Mouse (Mus musculus): ENCODE data around the gene Lpcat2. TPM values are rescaled to one million over a fixed set of nuclear protein-coding genes. Genes with fewer than 3 reads are reported as not detected.
A peak's percentile ranks its signal among the peaks of the same experiment; 100 is the strongest.
"Not testable (repeated sequence)": the region's sequence is repeated elsewhere in the genome, so short reads cannot be mapped to it uniquely, and the experiment has no call there.

Gene Lpcat2
- total and polyA plus RNA-seq, 2 experiments from 2014 or later: 1.5 to 2.8 TPM

GRCm38 (mm10) chr8:92872063-92872759 lies 17.1 kb downstream of the Lpcat2 start:
- DNase-seq (ENCODE audit: low spot score) (no peak), ATAC-seq (ENCODE audit: insufficient read depth, low read depth) (no peak)
- 71% methylated on average over 10 of the region's 10 CpGs for WGBS
- H3K9me3 ChIP-seq (replicated peaks; ENCODE audit: control insufficient read depth, low read length): no peaks in the 10 kb centered on the region
- no peaks in the 10 kb centered on the region for H3K4me1 ChIP-seq (ENCODE audit: control insufficient read depth, insufficient read depth)
- no peak overlapping the region for H3K4me3 ChIP-seq (ENCODE audit: low read depth, low read length)
- no peak overlapping the region for H3K9ac ChIP-seq (replicated peaks; ENCODE audit: low read depth, low read length)
- H3K4me2 ChIP-seq (ENCODE audit: low read depth, low read length): no peak overlapping the region
- no peaks in the 10 kb centered on the region for H3K36me3 ChIP-seq (replicated peaks; ENCODE audit: control insufficient read depth, insufficient read depth, low read length)
- no peaks in the 10 kb centered on the region for H3K27me3 ChIP-seq (ENCODE audit: control insufficient read depth, insufficient read depth, low read length)
- no peak overlapping the region for H3K27ac ChIP-seq (ENCODE audit: low read depth)
- TF ChIP-seq CTCF (IDR thresholded peaks at IDR 0.05; ENCODE audit: low read depth) (no peak), EP300 (IDR thresholded peaks at IDR 0.05; ENCODE audit: low read depth) (no peak)

GRCm38 (mm10) chr8:92875795-92876194 lies 20.7 kb downstream of the Lpcat2 start:
- no peaks in the 10 kb centered on the region for H3K27me3 ChIP-seq (ENCODE audit: control insufficient read depth, insufficient read depth, low read length)
- ATAC-seq (ENCODE audit: insufficient read depth, low read depth) (no peak), DNase-seq (ENCODE audit: low spot score) (no peak)
- H3K4me3 ChIP-seq (ENCODE audit: low read depth, low read length): no peak overlapping the region
- H3K4me2 ChIP-seq (ENCODE audit: low read depth, low read length): no peak overlapping the region
- no peaks in the 10 kb centered on the region for H3K4me1 ChIP-seq (ENCODE audit: control insufficient read depth, insufficient read depth)
- H3K36me3 ChIP-seq (replicated peaks; ENCODE audit: control insufficient read depth, insufficient read depth, low read length): no peaks in the 10 kb centered on the region
- H3K9ac ChIP-seq (replicated peaks; ENCODE audit: low read depth, low read length): no peak overlapping the region
- no peak for TF ChIP-seq CTCF (IDR thresholded peaks at IDR 0.05; ENCODE audit: low read depth)
- no peak for TF ChIP-seq EP300 (IDR thresholded peaks at IDR 0.05; ENCODE audit: low read depth)
- no peak overlapping the region for H3K27ac ChIP-seq (ENCODE audit: low read depth)
- WGBS: 79% methylated on average over 10 of the region's 10 CpGs
- H3K9me3 ChIP-seq (replicated peaks; ENCODE audit: control insufficient read depth, low read length): no peaks in the 10 kb centered on the region

GRCm38 (mm10) chr8:92881247-92881646 lies 26.1 kb downstream of the Lpcat2 start:
- Histone ChIP-seq H3K36me3 (replicated peaks; ENCODE audit: control insufficient read depth, insufficient read depth, low read length) (no peaks in the 10 kb centered on the region), H3K9me3 (replicated peaks; ENCODE audit: control insufficient read depth, low read length) (no peaks in the 10 kb centered on the region), H3K4me1 (ENCODE audit: control insufficient read depth, insufficient read depth) (no peaks in the 10 kb centered on the region), H3K4me2 (ENCODE audit: low read depth, low read length) (no peak overlapping the region), H3K27ac (ENCODE audit: low read depth) (no peak overlapping the region), H3K27me3 (ENCODE audit: control insufficient read depth, insufficient read depth, low read length) (no peaks in the 10 kb centered on the region), H3K4me3 (ENCODE audit: low read depth, low read length) (no peak overlapping the region), H3K9ac (replicated peaks; ENCODE audit: low read depth, low read length) (no peak overlapping the region)
- no peak for ATAC-seq (ENCODE audit: insufficient read depth, low read depth)
- 52% methylated on average over 4 of the region's 4 CpGs for WGBS
- no peak for DNase-seq (ENCODE audit: low spot score)
- TF ChIP-seq CTCF (IDR thresholded peaks at IDR 0.05; ENCODE audit: low read depth) (no peak), EP300 (IDR thresholded peaks at IDR 0.05; ENCODE audit: low read depth) (no peak)

GRCm38 (mm10) chr8:92883771-92884170 lies 28.6 kb downstream of the Lpcat2 start:
- Histone ChIP-seq H3K4me2 (ENCODE audit: low read depth, low read length) (no peak overlapping the region), H3K36me3 (replicated peaks; ENCODE audit: control insufficient read depth, insufficient read depth, low read length) (no peaks in the 10 kb centered on the region), H3K27ac (ENCODE audit: low read depth) (no peak overlapping the region), H3K4me3 (ENCODE audit: low read depth, low read length) (no peak overlapping the region), H3K27me3 (ENCODE audit: control insufficient read depth, insufficient read depth, low read length) (no peaks in the 10 kb centered on the region), H3K4me1 (ENCODE audit: control insufficient read depth, insufficient read depth) (no peaks in the 10 kb centered on the region), H3K9me3 (replicated peaks; ENCODE audit: control insufficient read depth, low read length) (no peaks in the 10 kb centered on the region), H3K9ac (replicated peaks; ENCODE audit: low read depth, low read length) (no peak overlapping the region)
- TF ChIP-seq CTCF (IDR thresholded peaks at IDR 0.05; ENCODE audit: low read depth) (peak; percentile 42), EP300 (IDR thresholded peaks at IDR 0.05; ENCODE audit: low read depth) (no peak)
- 54% methylated on average over 2 of the region's 2 CpGs for WGBS
- DNase-seq (ENCODE audit: low spot score) (no peak), ATAC-seq (ENCODE audit: insufficient read depth, low read depth) (no peak)

GRCm38 (mm10) chr8:92892216-92892615 lies 37.1 kb downstream of the Lpcat2 start:
- not testable (repeated sequence) for H3K4me1 ChIP-seq (ENCODE audit: control insufficient read depth, insufficient read depth); H3K9ac ChIP-seq (replicated peaks; ENCODE audit: low read depth, low read length); H3K4me3 ChIP-seq (ENCODE audit: low read depth, low read length); H3K27ac ChIP-seq (ENCODE audit: low read depth); H3K27me3 ChIP-seq (ENCODE audit: control insufficient read depth, insufficient read depth, low read length); H3K9me3 ChIP-seq (replicated peaks; ENCODE audit: control insufficient read depth, low read length); H3K4me2 ChIP-seq (ENCODE audit: low read depth, low read length); ATAC-seq (ENCODE audit: insufficient read depth, low read depth); H3K36me3 ChIP-seq (replicated peaks; ENCODE audit: control insufficient read depth, insufficient read depth, low read length); DNase-seq (ENCODE audit: low spot score)
- 61% methylated on average over 3 of the region's 3 CpGs for WGBS

GRCm38 (mm10) chr8:92893870-92894269 lies 38.7 kb downstream of the Lpcat2 start:
- Histone ChIP-seq H3K27ac (ENCODE audit: low read depth) (no peak overlapping the region), H3K36me3 (replicated peaks; ENCODE audit: control insufficient read depth, insufficient read depth, low read length) (no peaks in the 10 kb centered on the region), H3K4me3 (ENCODE audit: low read depth, low read length) (no peak overlapping the region), H3K27me3 (ENCODE audit: control insufficient read depth, insufficient read depth, low read length) (no peaks in the 10 kb centered on the region), H3K9ac (replicated peaks; ENCODE audit: low read depth, low read length) (no peak overlapping the region), H3K4me2 (ENCODE audit: low read depth, low read length) (no peak overlapping the region), H3K4me1 (ENCODE audit: control insufficient read depth, insufficient read depth) (no peaks in the 10 kb centered on the region), H3K9me3 (replicated peaks; ENCODE audit: control insufficient read depth, low read length) (no peaks in the 10 kb centered on the region)
- TF ChIP-seq CTCF (IDR thresholded peaks at IDR 0.05; ENCODE audit: low read depth) (no peak), EP300 (IDR thresholded peaks at IDR 0.05; ENCODE audit: low read depth) (no peak)
- DNase-seq (ENCODE audit: low spot score) (no peak), ATAC-seq (ENCODE audit: insufficient read depth, low read depth) (no peak)
- 82% methylated on average over 2 of the region's 2 CpGs for WGBS

Data from heart, postnatal 0 days (tissue).